Mouse (Mus musculus) lung, postnatal 0 days (tissue): ENCODE measurements around the gene Enox1.

Experiments used
- CTCF ChIP-seq: IDR thresholded peaks from 2 replicates; pipeline ENCODE4 v1.5.1; 2016; ENCODE audit warnings: antibody characterized with exemption, mild to moderate bottlenecking
- EP300 ChIP-seq: IDR thresholded peaks from 2 replicates; pipeline ENCODE4 v1.6.1; 2016; ENCODE audit warnings: antibody characterized with exemption, mild to moderate bottlenecking, control low read depth

DNA sequence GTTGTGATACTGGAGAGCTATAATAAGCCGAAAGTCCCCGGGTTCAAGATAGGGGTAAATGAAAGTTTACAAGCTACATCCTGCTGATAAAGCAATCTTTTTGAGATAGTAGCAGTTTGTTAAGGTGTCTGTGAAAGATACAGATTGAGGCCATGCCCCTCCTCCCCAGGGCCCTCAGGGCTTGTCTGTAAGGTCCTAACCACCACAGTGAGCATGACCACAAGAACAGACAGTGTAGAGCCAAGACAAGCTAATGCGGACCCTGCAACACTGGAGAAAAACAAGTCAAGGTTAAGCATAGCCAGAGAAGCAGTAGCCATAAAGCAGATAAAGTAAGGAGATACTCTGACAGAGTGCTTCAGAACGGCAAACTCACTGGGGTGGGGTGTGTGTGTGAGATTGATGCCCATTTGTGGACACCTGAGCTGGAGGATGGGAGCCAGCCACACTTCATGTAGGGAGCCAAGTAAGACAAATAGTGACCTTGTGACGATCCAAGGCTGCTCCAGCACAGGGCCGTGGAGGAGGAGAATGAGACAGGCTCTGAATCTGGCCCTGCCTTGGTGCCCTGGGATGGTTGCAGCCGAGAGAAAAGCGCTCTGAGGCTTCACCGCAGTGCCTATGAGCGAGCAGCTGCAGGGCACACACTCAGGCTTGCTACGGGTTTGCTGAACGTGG, 348.0 kb downstream of the Enox1 start:
- TF ChIP-seq CTCF (no peak), EP300 (no peak)
